Mouse (Mus musculus) kidney, adult 2 months (tissue): ENCODE measurements at regions not wholly inside any gene's neighbourhood (a gene's known extent, or its start where the extent isn't known, plus 50 kb on each side); places are given as distances from the start of the nearest gene placed in this dataset.

Experiments
- CTCF ChIP-seq: fragments of 200-500 bp; conservative IDR thresholded peaks from 2 replicates; pipeline ENCODE4 v1.5.1; 2011; ENCODE audit warnings: low read depth, mild to moderate bottlenecking, control low read depth, low read length, moderate library complexity, mixed read lengths; ENCODE audit not compliant: insufficient read depth, insufficient read length
- POLR2A ChIP-seq: fragments of 200-500 bp; IDR thresholded peaks from one replicate; pipeline ENCODE4 v1.6.1; 2011; ENCODE audit warnings: low read depth, low read length, control low read depth

DNA sequence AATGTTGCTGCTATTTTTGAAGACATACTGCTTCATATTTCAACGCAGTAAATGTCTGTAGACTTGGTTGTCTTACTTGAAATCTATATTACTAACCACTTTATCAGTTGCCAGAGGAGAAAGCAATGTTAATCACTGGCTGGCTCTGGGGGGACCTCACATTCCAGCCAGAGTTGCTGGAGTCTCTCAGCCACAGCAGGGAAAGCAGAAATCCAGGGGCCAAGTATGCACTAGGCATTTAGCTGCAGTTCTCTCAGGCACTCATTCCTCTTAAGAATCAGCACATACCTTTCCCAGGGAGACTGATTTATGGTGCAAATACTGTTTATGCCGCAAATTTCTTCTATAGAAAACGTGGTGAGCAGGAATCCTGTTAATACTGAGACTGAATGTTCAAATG is 933.6 kb upstream of the Lcorl start:
- TF ChIP-seq CTCF (no peak), POLR2A (no peak)
